Mouse (Mus musculus): ENCODE results near the gene Rtn2. TPM values are rescaled to one million over a fixed set of nuclear protein-coding genes. Genes with fewer than 3 reads are reported as not detected.
A peak's percentile ranks its signal among the peaks of the same experiment; 100 is the strongest.

The Rtn2 gene
- polyA plus RNA-seq, 1 experiment, result 101 TPM

DNA sequence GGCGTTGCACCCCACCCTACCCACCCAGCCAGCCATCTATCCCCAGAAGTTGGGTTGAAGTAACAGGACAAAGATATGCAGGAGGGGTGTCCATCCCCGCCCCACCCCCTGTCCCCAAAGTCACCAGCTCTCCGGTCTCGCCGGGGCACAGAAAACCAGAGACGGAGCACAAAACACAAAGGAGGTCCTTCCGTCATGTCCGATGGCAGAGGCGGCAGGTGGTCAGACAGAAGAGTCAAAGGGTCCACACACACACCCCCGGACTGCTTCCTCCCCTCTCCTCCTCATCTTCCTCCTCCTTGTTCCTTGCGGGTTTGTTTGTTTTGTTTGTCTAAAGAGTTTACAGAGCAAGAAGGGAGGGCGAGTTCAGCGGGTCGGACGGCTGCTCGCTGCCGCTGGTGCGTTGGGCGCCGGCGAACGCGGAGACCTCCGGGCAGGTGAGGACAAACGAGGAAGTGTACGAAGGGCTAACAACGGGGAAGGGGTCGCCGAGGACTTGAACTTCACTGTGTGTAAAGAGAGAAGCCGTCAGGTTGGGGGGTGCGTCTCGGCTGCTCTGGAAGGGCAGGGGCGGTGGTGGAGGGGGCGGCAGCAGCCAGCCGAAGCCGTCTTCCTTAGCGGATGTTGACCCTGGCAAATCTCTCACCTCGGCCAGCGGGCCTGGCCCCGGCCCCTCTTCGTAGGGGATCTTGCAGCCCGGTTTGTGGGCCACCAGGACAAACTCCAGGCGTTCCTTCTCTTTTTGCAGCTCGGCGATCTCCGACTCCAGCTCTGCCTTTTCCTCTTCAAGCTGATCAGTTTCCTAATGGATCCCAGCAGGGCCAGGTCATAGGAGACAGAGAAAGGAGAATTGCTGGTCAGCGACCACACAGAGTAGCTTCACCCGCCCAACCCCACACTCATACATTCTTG is 22.3 kb downstream of the Rtn2 start:
- Histone ChIP-seq H3K4me1 (ENCODE audit: control insufficient read depth, insufficient read depth, low read length) (peaks cover 5% of the 10 kb centered on the region; the same call in 1 of the 2 replicates), H3K27ac (ENCODE audit: insufficient read depth, low read length) (no peak overlapping the region), H3K4me3 (replicated peaks; ENCODE audit: insufficient read depth, low read depth, low read length) (peak overlapping the region; percentile 34), H3K27me3 (ENCODE audit: control insufficient read depth, insufficient read depth, low read length) (peaks cover 2% of the 10 kb centered on the region; the same call in 1 of the 2 replicates)
- 4% methylated on average over 48 of the region's 48 CpGs for WGBS
- DNase-seq, result no peak
- TF ChIP-seq POLR2A (IDR thresholded peaks at IDR 0.05; ENCODE audit: borderline replicate concordance, insufficient read depth, low read length) (no peak), CTCF (IDR thresholded peaks at IDR 0.05; ENCODE audit: borderline replicate concordance, insufficient read depth, low read depth, low read length) (no peak)

DNA sequence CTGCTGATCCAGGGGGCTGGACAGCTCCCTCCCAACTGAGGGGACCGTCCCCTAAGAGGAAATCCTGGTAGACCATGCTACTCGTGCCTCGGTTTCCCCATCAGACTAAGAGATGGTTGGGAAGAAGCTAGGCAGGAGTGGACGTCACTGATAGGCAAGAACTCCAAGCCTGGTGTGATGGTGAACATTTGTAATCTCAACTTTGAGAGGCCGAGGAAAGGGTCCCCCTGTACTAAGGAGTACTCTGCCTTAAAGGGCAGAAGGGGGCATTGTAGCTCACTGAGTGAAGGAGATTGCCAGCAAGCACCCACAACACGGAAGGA is 22.9 kb downstream of the Rtn2 start:
- no peak for DNase-seq
- Histone ChIP-seq H3K4me1 (ENCODE audit: control insufficient read depth, insufficient read depth, low read length) (peaks cover 5% of the 10 kb centered on the region; the same call in 1 of the 2 replicates), H3K27ac (ENCODE audit: insufficient read depth, low read length) (no peak overlapping the region), H3K27me3 (ENCODE audit: control insufficient read depth, insufficient read depth, low read length) (peaks cover 2% of the 10 kb centered on the region; the same call in 1 of the 2 replicates), H3K4me3 (replicated peaks; ENCODE audit: insufficient read depth, low read depth, low read length) (no peak overlapping the region)
- TF ChIP-seq CTCF (IDR thresholded peaks at IDR 0.05; ENCODE audit: borderline replicate concordance, insufficient read depth, low read depth, low read length) (no peak), POLR2A (IDR thresholded peaks at IDR 0.05; ENCODE audit: borderline replicate concordance, insufficient read depth, low read length) (no peak)
- 15% methylated on average over 6 of the region's 6 CpGs for WGBS

DNA sequence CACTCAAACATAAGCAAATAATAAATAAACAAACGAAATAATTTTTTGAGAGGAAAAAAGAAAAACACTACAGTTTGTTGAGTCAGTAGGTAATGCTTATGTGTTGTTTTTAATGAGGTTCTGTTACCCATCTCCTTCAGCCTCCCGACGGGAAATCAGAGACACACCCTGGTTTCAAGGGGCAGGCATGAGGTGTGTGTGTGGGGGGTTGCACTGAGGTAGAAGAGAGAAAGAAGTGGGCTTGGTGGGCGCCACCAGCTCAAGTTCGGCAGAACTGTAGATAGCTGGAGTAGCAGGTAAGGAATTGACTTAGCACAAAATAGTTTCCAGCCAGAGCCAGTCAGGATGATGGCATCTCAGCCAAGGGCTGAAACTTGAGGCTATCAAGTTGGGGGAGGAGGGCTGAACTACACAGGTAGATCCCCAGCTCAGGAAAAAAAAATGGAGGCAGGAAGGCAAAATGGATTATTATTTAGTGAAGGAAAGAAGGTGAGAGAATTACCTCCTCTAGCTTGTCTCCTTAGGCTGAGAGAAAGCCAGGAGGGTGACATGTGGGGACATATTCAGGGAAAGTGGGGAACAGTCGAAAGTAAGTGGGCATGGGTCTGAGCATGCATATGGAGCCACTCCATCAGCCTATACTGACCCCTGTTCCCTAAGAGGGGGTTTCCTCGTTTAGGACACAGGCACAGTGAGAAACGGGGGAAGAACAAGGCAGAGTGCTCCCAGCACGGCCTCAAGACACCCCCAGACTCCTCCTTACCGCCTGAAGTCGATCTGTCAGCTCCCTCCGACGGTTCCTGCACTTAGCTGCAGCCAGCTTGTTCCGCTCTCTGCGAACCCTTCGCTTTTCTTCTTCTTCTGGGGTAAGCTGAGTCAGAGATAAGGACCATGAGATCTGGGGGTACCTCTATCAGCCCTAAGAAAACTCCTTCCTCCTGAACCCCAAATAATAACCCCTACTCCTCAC is 23.7 kb downstream of the Rtn2 start:
- WGBS, result 56% methylated on average over 16 of the region's 16 CpGs
- H3K27ac ChIP-seq (ENCODE audit: insufficient read depth, low read length), result no peak overlapping the region
- H3K27me3 ChIP-seq (ENCODE audit: control insufficient read depth, insufficient read depth, low read length), result peaks cover 2% of the 10 kb centered on the region; the same call in 1 of the 2 replicates
- no peak for DNase-seq
- TF ChIP-seq POLR2A (IDR thresholded peaks at IDR 0.05; ENCODE audit: borderline replicate concordance, insufficient read depth, low read length) (no peak), CTCF (IDR thresholded peaks at IDR 0.05; ENCODE audit: borderline replicate concordance, insufficient read depth, low read depth, low read length) (no peak)
- no peak overlapping the region for H3K4me3 ChIP-seq (replicated peaks; ENCODE audit: insufficient read depth, low read depth, low read length)
- peaks cover 5% of the 10 kb centered on the region; the same call in 1 of the 2 replicates for H3K4me1 ChIP-seq (ENCODE audit: control insufficient read depth, insufficient read depth, low read length)

DNA sequence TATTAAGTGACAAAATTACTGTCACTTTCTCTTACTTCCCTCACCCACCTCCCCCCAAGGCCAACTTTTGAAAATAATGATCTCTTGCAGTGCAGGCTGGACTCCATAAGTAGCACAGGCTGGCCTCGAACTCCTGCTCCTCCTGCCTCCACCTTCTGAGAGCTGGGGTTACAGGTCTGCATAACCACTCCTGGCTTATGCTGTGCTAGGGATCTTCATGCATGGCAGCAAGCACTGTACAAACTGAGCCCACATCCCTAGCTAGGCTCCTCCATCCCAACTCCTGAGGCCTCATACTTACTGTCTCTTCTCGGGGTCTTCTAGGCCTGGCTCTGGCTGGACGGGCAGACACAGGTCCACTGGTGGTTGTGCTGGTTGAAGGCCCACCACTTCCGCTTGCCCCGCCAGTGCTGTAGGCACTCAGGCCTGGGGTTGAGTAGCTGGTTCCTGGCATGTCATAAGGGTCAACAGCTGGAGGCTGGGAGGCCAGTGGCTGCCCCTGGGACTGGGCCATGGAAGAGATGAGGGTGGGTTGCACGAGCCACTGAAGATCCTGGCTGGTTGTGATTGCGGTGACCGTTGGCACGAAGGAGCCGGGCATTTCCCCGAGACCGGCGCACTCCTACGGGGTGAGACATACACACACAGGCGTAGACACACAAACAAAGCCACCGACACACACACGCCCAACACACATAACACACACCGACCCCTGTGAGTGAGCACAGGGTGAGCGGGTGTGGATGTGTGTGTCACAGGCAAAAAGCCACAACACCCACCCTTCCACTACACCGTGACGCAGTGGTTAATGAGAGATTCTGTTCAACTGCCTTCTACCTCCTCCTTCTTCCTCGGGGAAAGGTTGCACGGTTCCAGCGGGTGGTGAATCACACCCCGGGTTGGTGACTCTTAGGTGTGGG is 24.7 kb downstream of the Rtn2 start:
- H3K4me1 ChIP-seq (ENCODE audit: control insufficient read depth, insufficient read depth, low read length), result peaks cover 5% of the 10 kb centered on the region; the same call in 1 of the 2 replicates
- TF ChIP-seq CTCF (IDR thresholded peaks at IDR 0.05; ENCODE audit: borderline replicate concordance, insufficient read depth, low read depth, low read length), result no peak
- no peak for TF ChIP-seq POLR2A (IDR thresholded peaks at IDR 0.05; ENCODE audit: borderline replicate concordance, insufficient read depth, low read length)
- no peak for DNase-seq
- 63% methylated on average over 25 of the region's 25 CpGs for WGBS
- peaks cover 2% of the 10 kb centered on the region; the same call in 1 of the 2 replicates for H3K27me3 ChIP-seq (ENCODE audit: control insufficient read depth, insufficient read depth, low read length)
- H3K4me3 ChIP-seq (replicated peaks; ENCODE audit: insufficient read depth, low read depth, low read length), result no peak overlapping the region
- no peak overlapping the region for H3K27ac ChIP-seq (ENCODE audit: insufficient read depth, low read length)

- Histone ChIP-seq H3K4me1 (ENCODE audit: control insufficient read depth, insufficient read depth, low read length) (peaks cover 5% of the 10 kb centered on the region; the same call in 1 of the 2 replicates), H3K27ac (ENCODE audit: insufficient read depth, low read length) (peak overlapping the region; percentile 82)
- DNase-seq, result peak; percentile 50 to 84
Measured at GRCm38 (mm10) chr7:19307739-19308453, 25.5 kb downstream of the Rtn2 start.

DNA sequence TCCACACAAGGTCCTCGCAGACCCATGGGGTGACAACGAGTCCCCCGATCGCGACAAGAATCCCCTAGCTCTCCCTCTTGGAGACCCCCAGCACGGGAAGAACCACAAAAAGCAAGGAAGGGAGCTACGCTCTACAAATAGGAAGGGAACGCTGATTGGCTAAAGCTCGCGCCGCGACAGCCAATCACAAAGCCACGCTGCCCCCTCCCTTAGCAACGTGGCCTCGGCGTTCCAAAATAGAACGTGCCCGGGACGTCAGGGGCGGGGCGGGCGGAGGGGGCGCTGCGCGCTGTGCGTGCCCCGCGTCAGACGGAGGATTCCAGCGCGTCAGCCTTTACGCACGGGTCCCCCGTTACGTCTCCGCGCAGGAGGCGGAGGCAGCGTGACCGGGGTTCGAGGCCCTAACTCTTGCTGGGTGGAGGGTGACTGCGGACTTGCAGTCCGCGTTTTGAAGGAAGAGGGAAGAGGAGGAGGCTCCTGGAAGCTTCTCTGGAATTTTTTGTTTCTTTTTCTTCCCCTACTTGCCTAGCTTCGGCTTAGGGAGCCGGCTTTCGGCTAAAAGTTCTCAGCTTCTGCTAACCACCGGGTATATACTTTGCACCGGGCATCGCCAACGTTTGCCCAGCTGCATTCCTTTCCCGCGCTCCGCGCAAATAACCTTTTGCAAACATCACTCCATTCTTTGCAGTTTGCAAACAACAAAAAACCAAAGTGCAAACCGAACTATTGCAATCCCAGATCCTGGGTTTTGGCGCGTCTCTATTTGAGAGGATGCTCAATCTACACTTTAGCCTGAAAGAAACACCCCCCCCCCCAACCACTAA is 26.2 kb downstream of the Rtn2 start:
- WGBS, result 1% methylated on average over 58 of the region's 58 CpGs
- Histone ChIP-seq H3K4me3 (replicated peaks; ENCODE audit: insufficient read depth, low read depth, low read length) (peak overlapping the region; percentile 73), H3K27ac (ENCODE audit: insufficient read depth, low read length) (peak overlapping the region; percentile 82), H3K27me3 (ENCODE audit: control insufficient read depth, insufficient read depth, low read length) (peaks cover 2% of the 10 kb centered on the region; the same call in 1 of the 2 replicates), H3K4me1 (ENCODE audit: control insufficient read depth, insufficient read depth, low read length) (peaks cover 3% of the 10 kb centered on the region; the same call in 1 of the 2 replicates)
- DNase-seq, result peak; percentile 97 to 98
- no peak for TF ChIP-seq CTCF (IDR thresholded peaks at IDR 0.05; ENCODE audit: borderline replicate concordance, insufficient read depth, low read depth, low read length)
- TF ChIP-seq POLR2A (IDR thresholded peaks at IDR 0.05; ENCODE audit: borderline replicate concordance, insufficient read depth, low read length), result peak; percentile 73; the same call in 1 of the 2 replicates

More at GRCm38 (mm10) chr7:19307739-19308453, 25.5 kb downstream of the Rtn2 start:
- peak overlapping the region; percentile 73 for H3K4me3 ChIP-seq (replicated peaks; ENCODE audit: insufficient read depth, low read depth, low read length)
- TF ChIP-seq CTCF (IDR thresholded peaks at IDR 0.05; ENCODE audit: borderline replicate concordance, insufficient read depth, low read depth, low read length), result no peak
- no peak for TF ChIP-seq POLR2A (IDR thresholded peaks at IDR 0.05; ENCODE audit: borderline replicate concordance, insufficient read depth, low read length)
- under 1% methylated on average over 18 of the region's 18 CpGs for WGBS
- peaks cover 2% of the 10 kb centered on the region; the same call in 1 of the 2 replicates for H3K27me3 ChIP-seq (ENCODE audit: control insufficient read depth, insufficient read depth, low read length)

All from cerebellum, adult 2 months (tissue).